In genomic region chr12:85746696-85747219, GRCm38 (mm10) we compare ENCODE assay signal across 8 mouse cellular contexts. TPM values are rescaled to one million over a fixed set of nuclear protein-coding genes. Genes with fewer than 3 reads are reported as not detected.
DNase-seq lines count a peak whose midpoint lies in the region; ATAC-seq and TF ChIP-seq lines count a peak whose summit lies in the region.

No protein-coding gene starts in this region.

- 20% methylated on average over 21 of the region's 21 CpGs for WGBS in heart, adult 2 months
- 14% methylated on average over 21 of the region's 21 CpGs for WGBS in liver, embryonic 16.5 days (ENCODE audit: insufficient replicate concordance)

- no peak for TF ChIP-seq CTCF in heart, adult 2 months (IDR thresholded peaks at IDR 0.05)
- TF ChIP-seq CTCF in CH12.LX (conservative IDR thresholded peaks at IDR 0.05 in 1 of 2, IDR thresholded peaks at IDR 0.05 in 1 of 2; ENCODE audit: low read depth in 2 of 2, low read length in 2 of 2): no peak

- dilution Hi-C loops in CH12.LX (cut with MboI; ENCODE audit: extremely low pct_ligation_motif_present, extremely low pct_unique_long_range_greater_than_20kb, low sequenced_read_pairs): no loop called here

- peak overlapping the region; percentile 99 for H3K4me2 ChIP-seq in CH12.LX (ENCODE audit: insufficient read depth, low read depth, poor library complexity, severe bottlenecking)
- peak overlapping the region; percentile 75 for H3K4me2 ChIP-seq in liver, embryonic 16.5 days (ENCODE audit: low read depth, low read length)

- 0 out of 2 replicates have a peak, but pooled peaks cover 2% of the 10 kb centered on the region for H3K4me1 ChIP-seq in heart, adult 2 months (ENCODE audit: control insufficient read depth, insufficient read depth, low read length)
- H3K4me1 ChIP-seq in CH12.LX (ENCODE audit: control insufficient read depth in 1 of 2, insufficient read depth in 2 of 2): 0 out of 4 replicates have a peak, but pooled peaks cover 0 to 3% of the 10 kb centered on the region in 2 experiments
- no peaks in the 10 kb centered on the region for H3K4me1 ChIP-seq in liver, embryonic 16.5 days (ENCODE audit: control insufficient read depth, low read depth, low read length)

- H3K9me3 ChIP-seq in CH12.LX (replicated peaks; ENCODE audit: low read length): no peaks in the 10 kb centered on the region
- no peaks in the 10 kb centered on the region for H3K9me3 ChIP-seq in liver, embryonic 16.5 days (replicated peaks; ENCODE audit: control insufficient read depth, low read length)

- ATAC-seq in granulocyte monocyte progenitor cell, adult 5-6 weeks (replicated peaks; ENCODE audit: poor library complexity, severe bottlenecking): 0 out of 2 replicates have a peak, but pooled peaks have one; percentile 3
- 0 out of 2 replicates have a peak, but pooled peaks have one; percentile 4 for ATAC-seq in liver, embryonic 16.5 days (ENCODE audit: low read depth)

- intact Hi-C loops in heart, adult 2 months (cut with DNase I): loop anchor here (5.0 kb wide), 1 partner anchor 331 kb away; the partner anchor contains the start of gene Tgfb3
- intact Hi-C loops in heart, postnatal 25 days (cut with DNase I): loop anchor here (5.0 kb wide), 1 partner anchor 331 kb away; the partner anchor contains the start of gene Tgfb3

- peak overlapping the region; percentile 47 for H3K27ac ChIP-seq in heart, adult 2 months
- no peak overlapping the region for H3K27ac ChIP-seq in CH12.LX (ENCODE audit: insufficient read depth, low read depth)
- H3K27ac ChIP-seq in liver, embryonic 16.5 days (ENCODE audit: low read length): peak overlapping the region; percentile 53; the same call in 1 of the 2 replicates

- H3K9ac ChIP-seq in heart, adult 2 months (ENCODE audit: low read depth, low read length): peak overlapping the region; percentile 63
- no peak overlapping the region for H3K9ac ChIP-seq in CH12.LX (ENCODE audit: insufficient read depth, low read depth)
- peak overlapping the region; percentile 24; the same call in 1 of the 2 replicates for H3K9ac ChIP-seq in liver, embryonic 16.5 days (ENCODE audit: low read depth, low read length)

- TF ChIP-seq POLR2A in heart, adult 2 months (IDR thresholded peaks at IDR 0.05; ENCODE audit: insufficient read depth, low read depth, low read length): no peak
- TF ChIP-seq POLR2A in CH12.LX (IDR thresholded peaks at IDR 0.05; ENCODE audit: low read depth, low read length): no peak

- no peaks in the 10 kb centered on the region for H3K36me3 ChIP-seq in heart, adult 2 months (ENCODE audit: control insufficient read depth, insufficient read depth, low read length)
- no peaks in the 10 kb centered on the region for H3K36me3 ChIP-seq in CH12.LX (replicated peaks in 1 of 2; ENCODE audit: control insufficient read depth in 1 of 2, insufficient read depth in 1 of 2, low read length in 1 of 2)
- H3K36me3 ChIP-seq in liver, embryonic 16.5 days (ENCODE audit: control insufficient read depth, insufficient read depth): no peaks in the 10 kb centered on the region

- no peaks in the 10 kb centered on the region for H3K27me3 ChIP-seq in heart, adult 2 months (ENCODE audit: control insufficient read depth, insufficient read depth, low read length)
- no peaks in the 10 kb centered on the region for H3K27me3 ChIP-seq in CH12.LX (replicated peaks)
- H3K27me3 ChIP-seq in liver, embryonic 16.5 days (ENCODE audit: control insufficient read depth, insufficient read depth, low read depth, low read length): peaks cover 4% of the 10 kb centered on the region; the same call in 1 of the 2 replicates

- no peak for DNase-seq in heart, adult 2 months
- DNase-seq in heart, postnatal 25 days (ENCODE audit: low spot score): no peak
- no peak for DNase-seq in CH12.LX (ENCODE audit: extremely low read depth)
- no peak for DNase-seq in retina, embryonic 14.5 days (ENCODE audit: low spot score)
- no peak for DNase-seq in layer of hippocampus, postnatal 14 days (ENCODE audit: low spot score in 2 of 2)
- DNase-seq in left cerebral cortex, adult 11 months (ENCODE audit: low spot score): no peak

- H3K79me2 ChIP-seq in heart, adult 2 months (replicated peaks; ENCODE audit: control insufficient read depth, insufficient read depth, low read length): no peaks in the 10 kb centered on the region
- H3K79me2 ChIP-seq in CH12.LX (replicated peaks; ENCODE audit: control insufficient read depth, extremely low read depth, insufficient read depth, poor library complexity, severe bottlenecking): no peaks in the 10 kb centered on the region

- in situ Hi-C loops in CH12.LX (cut with MboI; ENCODE audit: low pct_ligation_motif_present, low pct_unique_long_range_greater_than_20kb, low sequenced_read_pairs): no loop called here

- TF ChIP-seq RAD21 in CH12.LX (IDR thresholded peaks at IDR 0.05; ENCODE audit: low read depth, low read length): no peak

- no peak for TF ChIP-seq EP300 in heart, adult 2 months (IDR thresholded peaks at IDR 0.05; ENCODE audit: insufficient read depth, low read depth, low read length)
- no peak for TF ChIP-seq EP300 in CH12.LX (IDR thresholded peaks at IDR 0.05; ENCODE audit: low read length)

- H3K4me3 ChIP-seq in heart, adult 2 months: peak overlapping the region; percentile 49
- peak overlapping the region in 1 of 3 experiments; percentile 35 for H3K4me3 ChIP-seq in CH12.LX (replicated peaks in 1 of 3; ENCODE audit: low read depth in 2 of 3, low read length in 2 of 3, poor library complexity in 1 of 3)
- H3K4me3 ChIP-seq in liver, embryonic 16.5 days (ENCODE audit: low read depth, low read length): peak overlapping the region; percentile 57

TF ChIP-seq in CH12.LX, 34 proteins besides CTCF, POLR2A, EP300 and RAD21:
- TF ChIP-seq IRF4 (IDR thresholded peaks at IDR 0.05; ENCODE audit: low read depth, low read length) (no peak), ZC3H11A (IDR thresholded peaks at IDR 0.05; ENCODE audit: low read depth, low read length) (no peak), ETS1 (conservative IDR thresholded peaks at IDR 0.05; ENCODE audit: low read depth, low read length) (no peak), TBP (conservative IDR thresholded peaks at IDR 0.05; ENCODE audit: low read depth, low read length) (no peak), CHD1 (IDR thresholded peaks at IDR 0.05; ENCODE audit: low read depth, low read length) (no peak), MAZ (IDR thresholded peaks at IDR 0.05; ENCODE audit: low read depth, low read length) (no peak), ZNF384 (IDR thresholded peaks at IDR 0.05; ENCODE audit: low read depth, low read length) (no peak), MAX (IDR thresholded peaks at IDR 0.05; ENCODE audit: low read length) (no peak), ZKSCAN1 (IDR thresholded peaks at IDR 0.05; ENCODE audit: borderline replicate concordance, low read depth, low read length) (no peak), JUN (IDR thresholded peaks at IDR 0.05; ENCODE audit: insufficient read depth, low read depth, low read length) (no peak)

RNA-seq across cellular contexts. Expression of gene Flvcr2, which starts 0.4 kb away (rescaled TPM):
- total RNA-seq in heart, adult 2 months (2021): 1 to 10 TPM; 2.0 to 2.1 TPM
- polyA plus RNA-seq in heart, adult 2 months (2012; rRNA removed): 3.4 and 6.5 TPM in 2 replicates
- total RNA-seq in heart, postnatal 25 days (2021): 1 to 10 TPM; 1.9 to 2.7 TPM
- total RNA-seq in CH12.LX (2012; rRNA removed): 0.04 TPM in 1 of 2 replicates, not detected in the other
- not detected in 2 replicates for total RNA-seq in CH12.LX (2014; rRNA removed)
- 0.14 and 0.17 TPM in 2 replicates for polyA plus RNA-seq in CH12.LX (2012; ENCODE audit: insufficient read length, low read depth)
- total RNA-seq in granulocyte monocyte progenitor cell, adult 5-6 weeks (2014; fragmentation: Nextera tagmentation): not detected in 2 replicates
- total RNA-seq in granulocyte monocyte progenitor cell, adult 5-6 weeks (2017): not detected in 2 replicates
- polyA plus RNA-seq in liver, embryonic 16.5 days (2015; fragmentation: Nextera tagmentation; extraction: Ambion mirVana): 8.8 and 10.0 TPM in 2 replicates
- 1 to 10 TPM; 2.9 to 3.2 TPM for total RNA-seq in layer of hippocampus, postnatal 14 days (2021)
